Mouse (Mus musculus): ENCODE results near the gene Sh2d1b2.

GRCm38 (mm10) chr1:170254893-170255559 lies 22.5 kb downstream of the Sh2d1b2 start:
- TF ChIP-seq CTCF (IDR thresholded peaks at IDR 0.05; ENCODE audit: low read depth) (no peak), EP300 (IDR thresholded peaks at IDR 0.05; ENCODE audit: low read depth) (no peak)
